Comparison of ENCODE assay signal across 17 mouse cellular contexts in genomic region chr3:10523359-10523758, GRCm38 (mm10).
DNase-seq lines count a peak whose midpoint lies in the region; ATAC-seq and TF ChIP-seq lines count a peak whose summit lies in the region.
"Had no signal": no experiment of that assay in that cellular context is flagged by ENCODE, and none has a peak within 500 bp of the region (broad histone marks: within the 10 kb centered on the region; RNA-seq: fewer than 3 reads in every experiment).

No protein-coding gene starts in this region.

- no peak for TF ChIP-seq CTCF in forebrain, postnatal 0 days (IDR thresholded peaks at IDR 0.05; ENCODE audit: low read depth)
- TF ChIP-seq CTCF in brain, embryonic 14.5 days (IDR thresholded peaks at IDR 0.05; ENCODE audit: borderline replicate concordance, extremely low read depth, insufficient read depth, insufficient read length): no peak

- H3K27me3 ChIP-seq in forebrain, embryonic 14.5 days (replicated peaks; ENCODE audit: control insufficient read depth, insufficient read depth, low read length): no peaks in the 10 kb centered on the region
- H3K27me3 ChIP-seq in forebrain, embryonic 11.5 days (ENCODE audit: control insufficient read depth, insufficient read depth, low read length): no peaks in the 10 kb centered on the region
- no peaks in the 10 kb centered on the region for H3K27me3 ChIP-seq in forebrain, postnatal 0 days (ENCODE audit: insufficient read depth, low read length)
- H3K27me3 ChIP-seq in forebrain, embryonic 15.5 days: no peaks in the 10 kb centered on the region
- H3K27me3 ChIP-seq: embryonic facial prominence, embryonic 12.5 days had no signal

- H3K4me1 ChIP-seq in forebrain, embryonic 14.5 days (ENCODE audit: control insufficient read depth, insufficient read depth, low read length): no peaks in the 10 kb centered on the region
- H3K4me1 ChIP-seq in forebrain, embryonic 11.5 days (replicated peaks; ENCODE audit: control insufficient read depth, insufficient read depth, low read length): no peaks in the 10 kb centered on the region
- H3K4me1 ChIP-seq in forebrain, postnatal 0 days (ENCODE audit: insufficient read depth): no peaks in the 10 kb centered on the region
- no peaks in the 10 kb centered on the region for H3K4me1 ChIP-seq in forebrain, embryonic 15.5 days
- H3K4me1 ChIP-seq: embryonic facial prominence, embryonic 10.5 days; embryonic facial prominence, embryonic 12.5 days had no signal

- no peak for TF ChIP-seq POLR2A in brain, embryonic 14.5 days (IDR thresholded peaks at IDR 0.05; ENCODE audit: borderline replicate concordance, extremely low read depth, insufficient read depth, insufficient read length, poor library complexity, severe bottlenecking)

- 92% methylated on average over 2 of the region's 2 CpGs for WGBS in forebrain, embryonic 14.5 days
- whole genome bisulfite sequencing in forebrain, embryonic 11.5 days: 74% methylated on average over 2 of the region's 2 CpGs
- 53% methylated on average over 2 of the region's 2 CpGs for WGBS in forebrain, postnatal 0 days
- WGBS in forebrain, embryonic 15.5 days: 71% methylated on average over 2 of the region's 2 CpGs

- H3K36me3 ChIP-seq in forebrain, embryonic 14.5 days (ENCODE audit: control insufficient read depth, insufficient read depth, low read length): no peaks in the 10 kb centered on the region
- H3K36me3 ChIP-seq in forebrain, embryonic 11.5 days (ENCODE audit: control insufficient read depth, insufficient read depth, low read length): no peaks in the 10 kb centered on the region
- H3K36me3 ChIP-seq in forebrain, postnatal 0 days (ENCODE audit: insufficient read depth): no peaks in the 10 kb centered on the region
- H3K36me3 ChIP-seq in forebrain, embryonic 15.5 days: no peaks in the 10 kb centered on the region
- H3K36me3 ChIP-seq: embryonic facial prominence, embryonic 10.5 days; embryonic facial prominence, embryonic 12.5 days had no signal

- H3K9me3 ChIP-seq in forebrain, embryonic 14.5 days (replicated peaks; ENCODE audit: control insufficient read depth, low read length): no peaks in the 10 kb centered on the region
- H3K9me3 ChIP-seq in forebrain, embryonic 11.5 days (ENCODE audit: control insufficient read depth, low read length): no peaks in the 10 kb centered on the region
- no peaks in the 10 kb centered on the region for H3K9me3 ChIP-seq in forebrain, postnatal 0 days (ENCODE audit: low read length)
- no peaks in the 10 kb centered on the region for H3K9me3 ChIP-seq in forebrain, embryonic 15.5 days
- H3K9me3 ChIP-seq: embryonic facial prominence, embryonic 10.5 days; embryonic facial prominence, embryonic 12.5 days had no signal

- H3K4me3 ChIP-seq in forebrain, embryonic 14.5 days (ENCODE audit: low read depth, low read length): no peak overlapping the region
- no peak overlapping the region for H3K4me3 ChIP-seq in forebrain, embryonic 11.5 days (ENCODE audit: low read depth, low read length)
- no peak overlapping the region for H3K4me3 ChIP-seq in forebrain, postnatal 0 days (ENCODE audit: low read depth, low read length)
- H3K4me3 ChIP-seq in forebrain, embryonic 15.5 days: no peak overlapping the region
- H3K4me3 ChIP-seq: embryonic facial prominence, embryonic 10.5 days; embryonic facial prominence, embryonic 12.5 days had no signal

- no peak overlapping the region for H3K9ac ChIP-seq in forebrain, embryonic 14.5 days (ENCODE audit: low read length)
- no peak overlapping the region for H3K9ac ChIP-seq in forebrain, embryonic 11.5 days (ENCODE audit: low read length)
- no peak overlapping the region for H3K9ac ChIP-seq in forebrain, postnatal 0 days
- H3K9ac ChIP-seq in forebrain, embryonic 15.5 days (replicated peaks): no peak overlapping the region
- H3K9ac ChIP-seq: embryonic facial prominence, embryonic 12.5 days had no signal

- peak; percentile 10 for DNase-seq in forebrain, embryonic 14.5 days (ENCODE audit: low spot score)
- DNase-seq in forebrain, embryonic 11.5 days (ENCODE audit: low spot score): no peak
- peak; percentile 1 for DNase-seq in forebrain, postnatal 0 days
- DNase-seq in brain, embryonic 14.5 days (ENCODE audit: low read depth): peak; percentile 35
- DNase-seq in embryo, embryonic 10.5 days (ENCODE audit: low spot score): no peak
- DNase-seq: adrenal gland, adult 2 months; adrenal gland, postnatal 10 days; adrenal gland, postnatal 25 days; cerebellum, adult 11 months; cerebellum, adult 18-20 months; cerebellum, adult 8-10 months; cerebellum, adult 9-11 months; cerebellum, postnatal 14 days; cerebellum, postnatal 36 days had no signal

- ATAC-seq in forebrain, embryonic 14.5 days: no peak
- ATAC-seq in forebrain, embryonic 11.5 days (replicated peaks; ENCODE audit: low FRiP score): no peak
- peak; percentile 62; the same call in 1 of the 2 replicates for ATAC-seq in forebrain, postnatal 0 days
- ATAC-seq in forebrain, embryonic 15.5 days (replicated peaks): no peak; the same call in 1 of the 2 replicates

- no peak overlapping the region for H3K4me2 ChIP-seq in forebrain, embryonic 14.5 days (ENCODE audit: low read length)
- H3K4me2 ChIP-seq in forebrain, embryonic 11.5 days (ENCODE audit: low read depth, low read length, severe bottlenecking): no peak overlapping the region
- no peak overlapping the region for H3K4me2 ChIP-seq in forebrain, postnatal 0 days (ENCODE audit: low read depth)
- no peak overlapping the region for H3K4me2 ChIP-seq in forebrain, embryonic 15.5 days (replicated peaks)
- H3K4me2 ChIP-seq: embryonic facial prominence, embryonic 12.5 days had no signal

- H3K27ac ChIP-seq in forebrain, embryonic 14.5 days (ENCODE audit: low read depth, low read length): no peak overlapping the region
- H3K27ac ChIP-seq in forebrain, embryonic 11.5 days (ENCODE audit: low read depth, low read length): no peak overlapping the region
- H3K27ac ChIP-seq in forebrain, postnatal 0 days (ENCODE audit: low read depth, low read length): no peak overlapping the region
- no peak overlapping the region for H3K27ac ChIP-seq in forebrain, embryonic 15.5 days (replicated peaks)
- H3K27ac ChIP-seq: embryonic facial prominence, embryonic 10.5 days; embryonic facial prominence, embryonic 12.5 days had no signal

Comparison
In these comparisons a context has a peak if more than half of its experiments do, and no peak if none do; other contexts are left out.
1. DNase-seq: peak in forebrain, embryonic 14.5 days (single experiment), forebrain, postnatal 0 days (single experiment) and brain, embryonic 14.5 days (single experiment); none in forebrain, embryonic 11.5 days (single experiment) and embryo, embryonic 10.5 days (single experiment).